Mouse (Mus musculus): ENCODE measurements around the gene Dnajc12.
A peak's percentile ranks its signal among the peaks of the same experiment; 100 is the strongest.
"Not testable (repeated sequence)": the region's sequence is repeated elsewhere in the genome, so short reads cannot be mapped to it uniquely, and the experiment has no call there.

The Dnajc12 gene

DNA sequence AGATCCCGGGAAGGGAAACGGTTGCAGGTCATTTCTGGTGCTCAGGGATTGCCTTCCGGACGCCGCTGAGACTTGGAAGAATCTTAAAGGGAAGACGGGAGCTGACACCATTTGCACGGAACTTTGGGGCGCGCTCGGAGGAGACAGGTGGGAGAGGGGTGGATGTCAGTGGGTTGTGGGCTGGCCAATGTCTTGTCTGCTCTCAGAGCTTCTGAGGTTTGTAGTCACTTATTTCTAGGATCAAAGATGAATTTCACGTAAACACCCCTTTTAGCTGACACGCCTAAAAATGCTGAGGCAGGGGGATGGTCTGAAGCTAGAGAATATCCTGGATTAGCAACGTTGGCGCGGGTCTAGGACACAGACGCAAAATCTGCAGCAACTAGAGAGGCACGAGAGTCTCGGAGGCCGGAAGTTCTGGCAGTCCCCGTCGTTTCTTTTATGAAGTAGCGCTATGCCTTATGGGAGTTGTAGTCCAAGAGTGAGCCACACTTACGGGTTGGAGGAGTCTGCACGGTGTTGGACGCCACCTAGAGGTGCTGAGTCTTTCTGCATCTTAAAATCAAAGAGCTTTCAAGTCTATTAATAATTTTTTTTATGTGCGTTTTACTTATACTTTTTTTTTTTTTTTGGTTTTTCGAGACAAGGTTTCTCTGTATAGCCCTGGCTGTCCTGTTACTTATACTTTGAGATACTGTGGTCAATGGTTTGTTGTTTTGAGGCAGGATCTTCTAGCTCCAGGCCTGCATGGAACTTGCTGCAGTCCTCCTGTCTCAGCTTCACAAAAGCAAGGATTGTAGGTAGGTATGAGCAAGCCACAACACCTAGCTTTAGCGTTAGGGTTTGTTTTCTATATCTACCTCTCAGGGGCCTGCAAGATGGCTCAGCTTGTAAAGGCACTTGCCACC, at the start of gene Dnajc12:
Dnajc12 (plus strand) TSS at position 72 of the 908 bp plus-strand sequence.
- DNase-seq (ENCODE audit: low read depth, low spot score), result peak; percentile 95

DNA sequence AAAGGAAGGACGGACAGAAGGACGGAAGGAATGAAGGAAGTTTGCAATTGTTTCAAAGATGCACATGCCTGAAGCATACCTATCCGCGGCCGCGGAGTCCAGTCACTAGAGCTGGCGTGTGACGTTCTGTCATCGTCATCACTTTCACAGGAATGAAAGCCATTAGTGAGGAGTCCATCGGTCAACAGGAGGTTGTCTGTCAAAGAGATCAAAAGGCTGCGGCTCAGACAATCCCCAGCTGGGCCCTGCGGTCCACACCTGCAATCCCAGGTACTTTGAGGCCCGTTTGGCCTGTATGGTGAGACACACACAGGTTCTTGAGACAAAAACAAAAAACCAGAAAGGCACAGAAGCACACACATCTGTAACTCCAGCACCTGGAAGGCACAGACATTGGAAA, 45.3 kb upstream of the Dnajc12 start:
- peak; percentile 12 for DNase-seq (ENCODE audit: low read depth, low spot score)

DNA sequence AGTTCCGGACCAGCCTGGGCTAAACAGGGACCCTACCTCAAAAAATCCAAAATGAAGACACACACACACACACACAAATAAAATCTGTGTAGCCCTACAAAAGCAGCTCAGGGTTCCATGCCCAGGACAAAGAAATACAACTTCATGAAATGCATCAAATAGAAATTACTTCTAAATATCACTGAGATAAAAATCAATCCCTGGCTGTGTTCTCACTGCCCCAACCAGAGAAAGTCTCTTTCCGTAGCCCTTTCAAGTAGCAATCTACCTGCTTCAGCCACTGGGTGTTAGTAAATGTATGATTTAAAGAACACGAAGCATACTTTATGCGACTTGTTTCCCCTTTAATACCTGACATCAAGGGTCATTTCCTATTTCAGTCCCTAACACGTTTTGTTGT, 44.9 kb upstream of the Dnajc12 start:
- DNase-seq (ENCODE audit: low read depth, low spot score), result no peak

DNA sequence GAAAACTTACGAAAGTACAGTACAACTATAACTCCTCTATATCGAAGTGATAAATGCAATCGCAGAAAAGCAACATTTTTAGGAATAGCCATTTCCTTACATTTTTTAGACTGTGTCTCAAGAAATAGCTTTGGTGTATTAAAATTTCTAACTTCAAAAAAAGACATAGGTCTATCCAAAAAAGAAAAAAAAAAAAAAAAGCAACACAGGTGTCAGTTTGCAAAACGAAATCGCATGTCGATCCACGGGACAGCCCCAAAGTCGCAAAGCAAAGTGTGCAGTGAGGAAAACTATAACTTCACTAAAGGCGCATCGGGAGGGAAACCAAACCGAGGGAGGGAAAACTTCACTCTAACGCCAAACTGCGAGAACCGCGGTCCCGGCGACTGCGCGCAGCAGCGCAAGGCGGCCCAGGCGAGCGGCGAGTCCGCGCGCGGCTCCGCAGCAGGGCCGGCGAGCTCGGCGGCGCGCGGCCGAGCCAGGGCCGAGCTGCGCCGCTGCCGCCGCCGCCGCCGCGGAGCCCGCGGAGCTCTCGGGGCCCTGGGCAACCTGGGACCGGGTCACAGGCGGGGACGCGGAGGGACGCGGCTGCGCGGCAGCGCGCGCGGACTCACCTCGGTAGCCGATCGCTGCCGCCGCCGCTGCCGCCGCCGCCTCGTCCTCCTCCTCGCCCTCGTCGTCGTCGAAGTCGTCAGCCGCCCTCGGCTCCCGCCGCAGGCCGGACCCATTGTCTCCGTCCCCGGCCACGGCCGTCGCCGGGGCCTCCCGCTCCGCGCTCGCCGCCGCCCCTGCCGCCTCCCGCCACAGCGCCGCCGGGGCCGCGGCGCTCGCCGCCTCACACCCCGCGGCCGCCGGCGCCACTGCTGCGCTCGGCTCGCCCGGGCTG, 44.0 kb upstream of the Dnajc12 start:
- peak; percentile 69 for DNase-seq (ENCODE audit: low read depth, low spot score)

DNA sequence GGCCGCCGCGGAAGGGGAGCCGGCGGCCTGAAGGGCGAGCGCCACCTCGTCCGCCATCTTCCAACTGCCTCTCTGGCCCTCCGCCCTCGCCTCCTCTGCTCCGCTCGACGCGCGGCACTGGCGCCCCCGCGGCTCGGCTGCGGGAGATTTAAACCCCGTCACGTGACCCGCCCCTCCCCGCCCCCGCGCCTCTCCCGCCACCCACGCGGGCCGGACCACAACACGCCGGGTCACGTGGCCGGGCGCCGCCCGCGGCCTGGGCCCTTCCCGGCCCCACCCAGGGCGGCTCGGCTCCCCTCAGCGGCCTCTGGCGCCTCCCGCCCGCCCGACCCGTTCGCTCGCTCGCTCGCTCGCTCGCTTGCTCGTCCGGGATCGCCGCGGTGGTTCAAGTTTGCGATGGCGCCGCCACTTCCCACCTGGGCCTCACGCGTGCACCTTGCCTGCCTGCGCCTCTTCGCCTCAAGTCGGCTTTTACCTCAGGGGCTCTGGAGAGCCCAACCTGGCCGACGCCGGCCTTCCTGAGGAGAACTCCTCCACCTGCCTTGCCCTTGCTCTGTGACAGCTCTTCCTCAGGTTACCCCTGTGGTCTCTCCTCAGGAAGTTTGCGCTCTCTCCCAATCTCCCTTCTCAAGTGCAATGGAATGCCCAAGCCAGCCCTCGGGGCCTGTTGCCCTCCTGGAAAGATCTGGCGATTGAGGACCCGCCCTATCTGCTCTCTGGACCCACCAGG, 43.2 kb upstream of the Dnajc12 start:
- peak; percentile 91 for DNase-seq (ENCODE audit: low read depth, low spot score)

DNA sequence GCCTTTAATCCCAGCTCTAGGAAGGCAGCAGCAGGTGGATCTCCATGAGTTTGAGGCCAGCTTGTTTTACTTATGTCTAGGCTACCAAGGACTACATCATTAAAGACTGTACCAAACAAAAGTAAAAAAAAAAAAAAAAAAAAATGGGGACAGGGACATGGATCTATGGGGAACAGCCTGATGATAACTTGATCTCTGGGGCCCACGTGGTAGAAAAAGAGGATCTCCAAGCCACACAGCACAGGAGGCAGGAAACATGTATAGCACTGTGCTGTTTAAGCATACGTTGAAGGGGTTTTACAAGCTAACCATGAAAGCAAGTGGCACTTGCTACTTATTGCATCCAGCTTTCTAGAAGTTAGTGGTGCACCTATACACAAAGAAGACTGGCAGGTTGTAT, 40.9 kb upstream of the Dnajc12 start:
- no peak for DNase-seq (ENCODE audit: low read depth, low spot score)

DNA sequence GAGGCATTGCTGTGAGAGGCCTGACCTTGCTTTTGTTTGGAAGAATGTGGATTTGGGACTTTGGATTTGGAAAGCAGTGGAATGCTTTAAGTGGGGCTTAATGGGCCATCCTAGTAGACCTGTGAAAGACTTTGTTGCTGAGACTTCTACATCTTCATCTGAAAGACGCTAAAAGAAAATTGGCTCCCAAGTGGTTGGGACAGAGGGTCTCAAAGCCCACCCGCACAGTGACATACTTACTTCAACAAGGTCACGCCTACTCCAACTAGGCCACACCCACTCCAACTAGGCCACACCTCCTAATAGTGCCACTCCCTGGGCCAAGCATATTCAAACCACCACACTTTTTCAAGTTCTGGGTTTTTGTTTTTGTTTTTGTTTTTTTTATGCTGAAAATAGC, 37.5 kb upstream of the Dnajc12 start:
- DNase-seq (ENCODE audit: low read depth, low spot score), result no peak

DNA sequence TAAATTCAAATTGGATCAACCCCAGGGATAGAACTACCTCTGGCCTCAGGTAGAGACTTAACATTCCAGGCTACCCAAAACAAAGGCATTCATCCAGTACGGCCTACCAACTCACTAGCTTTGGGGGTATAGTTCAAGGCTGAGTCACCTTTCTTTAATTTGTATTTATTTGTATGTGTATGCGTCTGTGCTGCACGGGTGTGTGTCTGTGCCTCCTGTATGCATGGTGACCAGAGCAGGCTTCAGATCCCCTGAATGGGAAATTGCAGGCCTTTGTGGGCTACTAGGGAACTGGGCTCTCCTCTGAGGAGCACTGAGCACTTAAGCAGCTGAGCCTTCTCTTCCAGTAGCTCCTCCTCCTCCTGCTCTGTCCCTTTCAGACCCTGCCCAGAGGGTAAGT, 34.0 kb upstream of the Dnajc12 start:
- DNase-seq (ENCODE audit: low read depth, low spot score), result no peak

DNA sequence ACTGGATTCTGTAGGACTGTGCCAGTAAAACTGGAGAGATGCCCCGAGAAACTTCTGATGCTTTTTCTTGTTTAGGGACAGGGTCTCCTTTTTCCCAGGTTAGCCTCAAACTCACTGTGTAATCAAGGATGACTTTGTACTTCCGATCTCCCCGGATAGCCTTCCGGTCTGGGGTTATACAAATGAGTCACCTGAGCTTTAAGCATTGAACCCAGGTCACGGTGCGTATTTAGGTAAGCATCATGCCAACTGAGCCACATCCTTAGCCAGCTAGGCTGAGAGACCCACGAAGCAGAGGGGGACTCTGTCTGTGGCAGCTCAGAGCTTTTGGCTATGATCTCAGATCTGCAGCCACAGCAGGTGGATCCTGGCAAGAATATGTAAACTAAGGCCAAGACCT, 31.6 kb upstream of the Dnajc12 start:
- DNase-seq (ENCODE audit: low read depth, low spot score), result no peak

DNA sequence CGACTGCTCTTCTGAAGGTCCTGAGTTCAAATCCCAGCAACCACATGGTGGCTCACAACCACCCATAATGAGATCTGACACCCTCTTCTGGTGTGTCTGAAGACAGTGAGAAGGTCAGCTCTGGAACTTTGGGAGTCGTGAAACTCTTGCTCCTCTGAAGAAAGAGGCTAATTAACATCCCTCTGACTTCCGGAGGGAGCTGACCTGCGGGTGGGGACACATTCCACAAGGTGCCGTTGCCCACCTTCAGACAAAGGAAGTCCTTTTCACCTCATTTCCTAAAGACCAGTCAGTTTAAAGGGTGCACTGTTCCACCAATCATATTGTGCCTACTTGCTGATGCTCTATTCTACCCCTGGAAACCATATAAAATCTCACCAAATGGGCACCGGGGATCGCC, 31.1 kb upstream of the Dnajc12 start:
- DNase-seq (ENCODE audit: low read depth, low spot score), result not testable (repeated sequence)

DNA sequence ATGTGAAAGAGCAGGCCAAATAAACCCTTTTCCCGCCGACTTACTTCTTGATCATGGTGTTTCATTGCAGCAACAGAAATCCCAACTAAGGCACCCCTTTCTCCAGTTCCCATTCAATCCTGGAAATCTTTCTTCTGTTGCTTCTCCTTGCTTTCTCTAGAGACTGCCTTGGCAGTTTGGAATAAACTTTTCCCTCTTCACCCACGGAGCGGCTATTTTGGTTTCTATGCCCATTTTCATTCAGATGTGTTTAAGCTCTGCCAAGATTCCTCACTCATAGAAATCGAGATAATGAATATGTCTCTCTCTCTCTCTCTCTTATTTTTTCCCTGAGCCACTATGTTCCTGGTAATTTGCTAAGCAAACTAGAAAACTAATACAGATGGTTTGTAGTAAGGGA, 30.1 kb upstream of the Dnajc12 start:
- DNase-seq (ENCODE audit: low read depth, low spot score), result no peak

DNA sequence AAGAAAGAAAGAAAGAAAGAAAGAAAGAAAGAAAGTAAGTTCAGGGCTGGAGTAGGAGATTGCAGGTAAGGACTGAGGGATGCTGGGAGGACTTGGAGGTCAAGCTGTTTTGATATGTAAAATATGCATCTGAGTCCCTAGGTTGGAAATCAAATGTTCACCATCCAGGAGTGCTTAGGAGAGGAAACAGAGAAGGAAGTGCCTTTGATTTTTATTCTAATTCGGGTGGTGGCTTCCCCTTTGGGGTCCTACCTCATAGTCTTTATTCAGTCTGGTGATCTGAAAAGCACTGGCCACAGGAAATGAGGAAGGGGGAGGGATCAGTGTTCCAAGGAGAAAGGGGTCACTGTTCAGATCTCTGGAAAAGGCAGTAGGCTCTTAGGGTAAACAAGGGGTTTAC, 21.7 kb upstream of the Dnajc12 start:
- DNase-seq (ENCODE audit: low read depth, low spot score), result no peak

DNA sequence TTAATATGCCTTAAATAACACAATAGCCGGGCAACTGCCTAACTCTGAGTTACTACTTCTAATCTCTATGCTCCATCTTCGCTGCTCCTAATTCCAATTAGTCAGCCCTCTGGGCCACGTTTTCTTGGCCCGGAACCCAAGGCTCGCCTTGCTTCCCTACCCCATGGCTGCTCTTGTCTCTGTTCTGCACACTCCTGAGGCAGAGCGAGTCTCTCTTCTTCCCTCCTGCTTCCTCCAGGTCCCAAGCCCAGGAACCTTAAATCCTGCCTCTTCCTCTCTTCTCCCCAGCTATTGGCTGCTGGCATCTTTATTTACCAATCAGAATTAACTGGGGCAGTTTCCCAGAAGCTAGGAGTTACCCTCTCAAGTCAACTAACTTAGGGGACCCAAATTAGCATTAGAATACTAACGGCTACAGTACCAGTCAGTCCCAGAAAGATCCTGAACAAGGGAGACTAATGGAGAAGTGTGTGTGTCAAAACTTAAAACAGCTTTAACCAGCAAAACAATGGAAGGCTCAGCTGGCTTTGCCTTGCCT, 16.3 kb upstream of the Dnajc12 start:
- no peak for DNase-seq (ENCODE audit: low read depth, low spot score)

DNA sequence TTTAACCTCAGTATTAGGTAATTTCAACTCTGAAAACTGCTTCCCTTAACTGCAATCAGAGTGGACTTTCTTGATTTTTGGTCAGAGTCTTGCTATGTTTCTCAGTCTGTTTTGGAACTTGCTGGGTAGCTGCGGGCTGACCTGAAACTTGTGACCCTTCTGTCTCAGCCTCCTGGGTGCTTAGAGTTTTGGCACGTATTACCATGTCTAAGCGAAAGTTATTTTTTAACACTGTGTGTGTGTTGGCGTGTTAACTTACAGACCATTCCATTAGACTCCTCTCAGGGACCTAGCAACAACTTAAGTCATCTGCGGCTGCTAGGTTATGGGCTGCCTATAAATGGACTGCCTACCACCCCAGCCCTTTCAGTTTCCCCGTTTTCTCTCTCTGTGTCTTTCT, 14.9 kb upstream of the Dnajc12 start:
- DNase-seq (ENCODE audit: low read depth, low spot score), result no peak

DNA sequence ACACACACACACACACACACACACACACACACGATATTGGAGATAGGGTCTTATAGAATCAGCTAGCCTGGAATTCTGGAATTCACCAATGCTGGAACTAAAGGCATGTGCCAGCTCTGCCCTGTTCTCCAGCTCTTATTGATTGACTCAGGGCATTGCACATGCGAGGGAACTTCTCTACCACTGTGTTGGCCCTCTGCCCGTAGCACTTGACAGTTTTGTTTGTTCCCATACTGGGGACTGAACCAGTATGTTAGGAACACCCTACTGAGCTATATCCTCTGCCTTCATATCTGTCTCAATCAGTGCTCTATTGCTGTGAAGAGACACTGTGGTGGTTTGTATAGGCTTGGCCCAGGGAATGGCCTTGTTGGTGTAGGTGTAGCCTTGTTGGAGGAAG, 14.2 kb upstream of the Dnajc12 start:
- DNase-seq (ENCODE audit: low read depth, low spot score), result no peak

DNA sequence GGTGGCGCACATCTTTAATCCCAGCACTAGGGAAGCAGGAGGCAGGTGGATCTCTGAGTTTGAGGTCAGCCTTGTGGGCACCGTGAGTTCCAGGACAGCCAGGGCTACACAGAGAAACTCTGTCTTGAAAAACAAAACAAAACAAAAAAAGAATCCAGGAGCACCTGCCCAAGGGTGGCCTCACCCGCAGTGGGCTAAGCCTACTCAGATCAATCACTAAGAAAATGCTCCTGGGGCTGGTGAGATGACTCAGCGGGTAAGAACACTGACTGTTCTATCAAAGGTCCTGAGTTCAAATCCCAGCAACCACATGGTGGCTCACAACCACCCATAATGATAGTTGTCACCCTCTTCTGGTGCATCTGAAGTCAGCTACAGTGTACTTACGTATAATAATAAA, 5.9 kb upstream of the Dnajc12 start:
- DNase-seq (ENCODE audit: low read depth, low spot score), result no peak

DNA sequence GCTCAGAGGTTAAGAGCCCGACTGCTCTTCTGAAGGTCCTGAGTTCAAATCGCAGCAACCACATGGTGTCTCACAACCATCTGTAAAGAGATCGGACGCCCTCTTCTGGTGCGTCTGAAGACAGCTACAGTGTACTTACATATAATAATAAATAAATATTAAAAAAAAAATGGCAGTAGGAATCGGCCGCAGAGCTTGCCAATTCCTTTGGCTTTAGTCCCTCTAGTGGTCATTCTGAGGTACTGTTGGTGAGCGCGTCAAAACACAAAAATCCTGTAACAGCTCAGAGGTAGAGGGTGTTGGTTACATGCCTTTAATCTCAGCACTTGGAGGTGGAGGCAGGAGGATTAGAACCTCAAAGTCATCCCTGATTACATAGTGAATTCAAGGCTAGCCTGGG, 4.8 kb upstream of the Dnajc12 start:
- DNase-seq (ENCODE audit: low read depth, low spot score), result peak; percentile 77

DNA sequence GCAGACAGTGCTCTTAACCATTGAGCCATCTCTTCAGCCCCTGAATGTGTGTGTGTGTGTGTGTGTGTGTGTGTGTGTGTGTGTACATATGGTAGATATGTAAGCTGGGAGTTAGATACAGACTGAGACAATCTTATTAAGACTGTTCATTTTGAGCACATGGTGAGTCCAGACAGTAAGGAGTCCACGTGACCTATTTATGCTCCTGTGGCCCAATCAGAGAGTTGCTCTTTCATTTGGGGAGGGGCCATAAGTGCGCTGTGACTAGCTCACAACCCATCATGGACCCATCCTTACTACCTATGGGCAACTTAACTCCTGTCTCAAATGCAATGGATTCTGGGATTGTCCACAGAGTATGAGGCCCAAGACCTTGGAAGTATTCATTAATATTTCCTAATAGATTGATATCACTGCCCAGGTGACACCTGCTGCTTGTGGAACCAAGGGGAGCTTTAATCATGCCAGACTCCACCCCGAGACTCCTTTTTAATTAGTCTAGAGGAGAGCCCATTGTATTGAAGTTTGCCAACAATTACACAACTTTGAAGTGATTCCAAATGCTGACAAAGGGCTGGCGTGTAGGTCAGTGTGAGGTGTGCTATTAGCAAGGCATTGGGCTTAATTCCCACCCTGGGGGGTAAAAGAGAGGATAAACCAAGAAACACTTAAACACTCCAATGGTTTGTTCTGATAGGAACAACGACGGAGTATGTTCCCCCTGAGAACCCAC, 3.1 kb upstream of the Dnajc12 start:
- no peak for DNase-seq (ENCODE audit: low read depth, low spot score)

DNA sequence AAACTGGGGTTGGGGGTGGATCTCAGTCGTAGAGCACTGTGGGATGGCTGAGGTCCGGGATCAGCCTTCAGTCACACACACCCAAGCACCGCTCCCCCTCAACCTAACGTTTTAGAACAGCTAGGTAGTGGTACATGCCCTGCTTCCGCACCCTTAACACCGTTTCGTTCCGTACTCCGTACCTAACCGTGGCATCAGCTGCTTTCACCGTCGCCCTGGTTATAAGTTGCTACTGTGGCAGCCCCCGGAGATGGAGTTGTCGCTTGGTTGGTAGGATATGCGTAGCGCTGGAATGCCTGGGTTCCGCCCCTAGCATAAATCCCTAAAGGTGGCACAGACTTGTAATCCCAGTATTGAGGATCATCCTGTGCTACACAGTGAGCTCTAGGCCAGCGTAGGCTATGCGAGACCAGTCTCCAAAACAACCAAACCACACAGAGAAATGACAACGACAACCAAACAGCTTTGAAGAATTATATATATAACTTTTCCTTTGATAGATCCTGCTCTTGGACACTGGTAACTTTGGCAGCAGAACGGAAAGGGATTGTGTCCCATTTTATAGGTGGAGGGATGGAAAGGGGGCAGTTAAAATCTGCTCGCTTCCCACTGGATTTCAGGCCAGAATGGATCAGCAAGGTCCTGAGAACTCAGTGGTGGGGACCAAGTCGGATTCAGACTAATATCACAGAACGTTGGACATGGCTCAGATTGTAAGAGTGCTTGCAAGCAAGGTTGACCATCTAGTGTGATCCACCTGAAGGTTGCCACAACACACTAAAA, 554 bp upstream of the Dnajc12 start, which contains the start of gene Sirt1:
Sirt1 (minus strand) TSS at position 207 of the 783 bp plus-strand sequence.
- no peak for DNase-seq (ENCODE audit: low read depth, low spot score)

DNA sequence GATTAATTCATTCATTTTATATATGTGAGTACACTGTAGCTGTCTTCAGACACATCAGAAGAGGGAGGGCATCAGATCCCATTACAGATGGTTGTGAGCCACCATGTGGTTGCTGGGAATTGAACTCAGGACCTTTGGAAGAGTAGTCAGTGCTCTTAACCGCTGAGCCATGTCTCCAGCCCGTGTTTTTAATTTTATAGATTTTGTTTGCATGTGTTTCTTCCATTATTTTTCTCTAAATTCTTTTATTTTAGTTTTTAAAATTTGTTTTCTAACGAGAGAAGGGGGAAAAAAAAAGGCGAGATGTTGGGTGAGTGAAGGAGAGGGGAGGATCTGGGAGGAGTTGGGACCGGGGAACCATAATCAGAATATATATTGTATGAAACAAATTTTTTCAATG, 3.7 kb downstream of the Dnajc12 start:
- DNase-seq (ENCODE audit: low read depth, low spot score), result not testable (repeated sequence)
